Mouse (Mus musculus): ENCODE measurements around the gene Dnajb4.

DNA sequence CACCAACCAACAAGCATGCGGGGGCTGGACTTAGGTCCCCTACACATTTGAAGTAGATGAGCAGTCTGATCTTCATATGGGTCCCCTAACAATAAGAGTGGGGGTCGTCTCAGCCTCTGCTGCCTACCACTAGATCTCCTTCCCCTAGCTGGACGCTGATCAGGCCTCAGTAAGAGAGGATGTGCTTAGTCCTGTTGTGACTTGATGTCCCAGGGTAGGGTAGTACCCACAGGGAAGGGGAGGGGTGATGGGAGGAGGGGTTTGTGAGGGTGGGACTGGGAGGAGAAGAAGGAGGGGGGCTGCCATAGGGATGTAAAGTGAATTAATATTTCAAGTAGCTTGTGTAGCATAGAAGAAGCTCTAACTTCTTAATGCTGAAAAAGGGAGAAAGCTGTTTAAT is 11.0 kb downstream of the Dnajb4 start:
- no peak for TF ChIP-seq CTCF (IDR thresholded peaks at IDR 0.05; ENCODE audit: low read depth)
- TF ChIP-seq EP300 (IDR thresholded peaks at IDR 0.05; ENCODE audit: low read depth), result no peak
